Mouse (Mus musculus) megakaryocyte, embryonic 14.5 days (primary cell): ENCODE results near the gene Prdm1.

Experiments
- FLI1 ChIP-seq: IDR thresholded peaks from 2 replicates; pipeline ENCODE4 v1.6.1; 2012; ENCODE audit warnings: low read length, inconsistent platforms, mixed read lengths
- GATA1 ChIP-seq: IDR thresholded peaks from 3 replicates; pipeline ENCODE4 v1.6.1; 2012; ENCODE audit warnings: mixed read lengths, low read length, inconsistent platforms, borderline replicate concordance

GRCm38 (mm10) chr10:44474256-44474655 is 54.0 kb downstream of the Prdm1 start:
- TF ChIP-seq GATA1 (no peak), FLI1 (no peak)
